Comparison of ENCODE assay signal across 22 mouse cellular contexts in the genomic region with DNA sequence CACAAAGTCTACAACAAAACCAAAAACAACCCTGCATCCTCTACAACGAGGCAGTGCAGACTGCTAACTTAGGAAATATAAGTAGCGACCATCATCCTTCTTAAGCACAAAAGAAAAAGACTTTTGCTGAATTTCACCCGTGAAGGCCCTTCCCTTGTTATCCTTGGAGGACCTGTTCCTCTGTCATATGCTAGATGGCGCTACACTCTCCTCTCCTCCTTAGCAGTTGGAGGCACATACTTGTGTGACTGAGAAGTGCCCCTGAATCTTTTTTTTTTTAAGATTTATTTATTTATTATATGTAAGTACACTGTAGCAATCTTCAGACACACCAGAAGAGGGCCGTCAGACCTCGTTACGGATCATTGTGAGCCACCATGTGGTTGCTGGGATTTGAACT. TPM values are rescaled to one million over a fixed set of nuclear protein-coding genes. Genes with fewer than 3 reads are reported as not detected.
DNase-seq lines count a peak whose midpoint lies in the region; ATAC-seq and TF ChIP-seq lines count a peak whose summit lies in the region.
"Had no signal": no experiment of that assay in that cellular context is flagged by ENCODE, and none has a peak within 500 bp of the region (broad histone marks: within the 10 kb centered on the region; RNA-seq: fewer than 3 reads in every experiment).

No protein-coding gene starts in this region.

- peak; percentile 24; the same call in 1 of the 2 replicates for TF ChIP-seq CTCF in cerebellum, adult 2 months (IDR thresholded peaks at IDR 0.05; ENCODE audit: borderline replicate concordance, insufficient read depth, low read depth, low read length)
- peak; percentile 18; the same call in 1 of the 2 replicates for TF ChIP-seq CTCF in kidney, adult 2 months (conservative IDR thresholded peaks at IDR 0.05; ENCODE audit: insufficient read depth, insufficient read length, low read depth, low read length)
- TF ChIP-seq CTCF in Patski (IDR thresholded peaks at IDR 0.05): peak; percentile 55

- DNase-seq in cerebellum, adult 2 months: no peak
- DNase-seq in cerebellum, adult 18-20 months: no peak
- DNase-seq in kidney, adult 2 months: no peak
- DNase-seq in kidney, adult 11 months: no peak
- DNase-seq in 3T3-L1 (ENCODE audit: low read depth, low spot score): peak; percentile 20
- no peak for DNase-seq in Patski (ENCODE audit: low read depth, low spot score)
- DNase-seq in right cerebral cortex, postnatal 4 days: no peak
- DNase-seq in right cerebral cortex, postnatal 14 days: no peak
- DNase-seq: adrenal gland, postnatal 25 days; heart, adult 18-20 months; heart, postnatal 10 days; liver; lung, postnatal 14 days; retina, postnatal 1 day; spleen, adult 18-20 months; thymus, postnatal 36 days had no signal

- no peak overlapping the region for H3K4me3 ChIP-seq in cerebellum, adult 2 months (replicated peaks; ENCODE audit: insufficient read depth, low read depth, low read length)
- no peak overlapping the region for H3K4me3 ChIP-seq in kidney, adult 2 months (ENCODE audit: insufficient read depth, low read depth, low read length)
- H3K4me3 ChIP-seq: embryonic facial prominence, embryonic 12.5 days; kidney, embryonic 15.5 days; midbrain, embryonic 10.5 days; myocyte had no signal

- ATAC-seq in Patski: no peak
- ATAC-seq: activated CD4-positive, CD25-positive, alpha-beta regulatory T cell, adult 4 months; hindbrain, embryonic 16.5 days had no signal

- H3K36me3 ChIP-seq in kidney, adult 2 months (ENCODE audit: control insufficient read depth, insufficient read depth, low read length): no peaks in the 10 kb centered on the region
- H3K36me3 ChIP-seq: embryonic facial prominence, embryonic 12.5 days; kidney, embryonic 15.5 days had no signal

- peaks cover 18% of the 10 kb centered on the region for H3K4me1 ChIP-seq in cerebellum, adult 2 months (ENCODE audit: control insufficient read depth, insufficient read depth, low read length)
- no peaks in the 10 kb centered on the region for H3K4me1 ChIP-seq in kidney, adult 2 months (ENCODE audit: control insufficient read depth, insufficient read depth, low read length)

- CTCF ChIA-PET in Patski (lab: Charles Lee): no interaction called here

- H3K27me3 ChIP-seq in cerebellum, adult 2 months (ENCODE audit: control insufficient read depth, insufficient read depth, low read length): no peaks in the 10 kb centered on the region
- no peaks in the 10 kb centered on the region for H3K27me3 ChIP-seq in kidney, adult 2 months (replicated peaks; ENCODE audit: control insufficient read depth, insufficient read depth, low read length)
- no peaks in the 10 kb centered on the region for H3K27me3 ChIP-seq in Patski
- H3K27me3 ChIP-seq: embryonic facial prominence, embryonic 12.5 days; kidney, embryonic 15.5 days had no signal

- in situ Hi-C loops in Patski (cut with MboI; ENCODE audit: low pct_unique_long_range_greater_than_20kb): no loop called here

- POLR2A ChIA-PET in Patski (lab: Charles Lee): no interaction called here

- H3K27ac ChIP-seq in cerebellum, adult 2 months (ENCODE audit: insufficient read depth, low read length): no peak overlapping the region
- H3K27ac ChIP-seq in kidney, adult 2 months (ENCODE audit: insufficient read depth, low read depth, low read length): no peak overlapping the region
- H3K27ac ChIP-seq: embryonic facial prominence, embryonic 12.5 days; kidney, embryonic 15.5 days; midbrain, embryonic 10.5 days had no signal

- no peak for TF ChIP-seq POLR2A in cerebellum, adult 2 months (IDR thresholded peaks at IDR 0.05; ENCODE audit: borderline replicate concordance, insufficient read depth, low read length)
- no peak for TF ChIP-seq POLR2A in kidney, adult 2 months (IDR thresholded peaks at IDR 0.05; ENCODE audit: low read depth, low read length)

- 86% methylated on average over 7 of the region's 7 CpGs for WGBS in cerebellum, adult 2 months
- 91% methylated on average over 7 of the region's 7 CpGs for WGBS in kidney, adult 2 months

RNA-seq across cellular contexts. Expression of a gene that starts 20.2 kb away (rescaled TPM):
- 155 and 166 TPM in 2 replicates for polyA plus RNA-seq in cerebellum, adult 2 months (2012; rRNA removed)
- 0.98 and 1.3 TPM in 2 replicates for polyA plus RNA-seq in kidney, adult 2 months (2012; rRNA removed)
- 10.1 TPM for polyA plus RNA-seq in Patski (2021)

Comparison
In these comparisons a context has a peak if more than half of its experiments do, and no peak if none do; other contexts are left out.
1. RNA of a gene that starts 20.2 kb away (polyA plus RNA-seq): 155 to 166 TPM in cerebellum, adult 2 months; 10.1 TPM in Patski (single experiment) and 0.98 to 1.3 TPM in kidney, adult 2 months; every median in the first group is over 10 times any median in the second.
2. Peak in every context shown above with its lines, with median percentiles within 50 percentile points of each other: CTCF ChIP-seq.